Mouse (Mus musculus) megakaryocyte, embryonic 14.5 days (primary cell): ENCODE data around the gene Lrrc23.

Experiments used
- FLI1 ChIP-seq: IDR thresholded peaks from 2 replicates; pipeline ENCODE4 v1.6.1; 2012; ENCODE audit warnings: low read length, inconsistent platforms, mixed read lengths
- GATA1 ChIP-seq: IDR thresholded peaks from 3 replicates; pipeline ENCODE4 v1.6.1; 2012; ENCODE audit warnings: mixed read lengths, low read length, inconsistent platforms, borderline replicate concordance

DNA sequence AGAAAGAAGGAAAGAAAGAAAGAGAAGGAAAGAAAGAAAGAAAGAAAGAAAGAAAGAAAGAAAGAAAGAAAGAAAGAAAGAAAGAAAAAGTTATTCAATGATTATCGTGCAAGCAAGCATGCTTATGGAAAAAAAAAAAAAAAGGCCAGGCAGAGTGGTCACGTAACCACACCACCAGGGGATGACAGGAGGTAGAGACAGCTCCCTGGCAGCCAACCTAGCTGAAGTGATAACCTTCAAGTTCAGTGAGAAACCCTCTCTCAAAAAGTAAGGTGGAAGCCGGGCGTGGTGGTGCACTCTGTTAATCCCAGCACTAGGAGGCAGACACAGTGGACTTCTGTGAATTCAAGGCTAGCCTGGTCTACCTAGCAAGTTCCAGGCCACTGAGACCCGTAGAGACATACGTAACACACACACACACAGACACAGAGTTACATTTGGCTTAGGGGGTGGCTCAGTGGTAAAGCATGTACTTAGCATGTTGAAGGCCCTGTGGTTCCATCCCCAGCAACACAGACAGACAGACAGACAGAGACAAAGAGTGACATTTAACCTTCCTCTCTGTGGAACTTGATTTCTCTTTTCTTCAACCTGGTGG is 56.6 kb downstream of the Lrrc23 start:
- no peak for TF ChIP-seq FLI1
- no peak for TF ChIP-seq GATA1
